Mouse (Mus musculus) kidney, adult 9 months (tissue): ENCODE results near the gene Pitpnc1.

Experiments used
- DNase-seq: peaks from one replicate; pipeline ENCODE4 v3.0.0; 2022

Pitpnc1 gene

DNA sequence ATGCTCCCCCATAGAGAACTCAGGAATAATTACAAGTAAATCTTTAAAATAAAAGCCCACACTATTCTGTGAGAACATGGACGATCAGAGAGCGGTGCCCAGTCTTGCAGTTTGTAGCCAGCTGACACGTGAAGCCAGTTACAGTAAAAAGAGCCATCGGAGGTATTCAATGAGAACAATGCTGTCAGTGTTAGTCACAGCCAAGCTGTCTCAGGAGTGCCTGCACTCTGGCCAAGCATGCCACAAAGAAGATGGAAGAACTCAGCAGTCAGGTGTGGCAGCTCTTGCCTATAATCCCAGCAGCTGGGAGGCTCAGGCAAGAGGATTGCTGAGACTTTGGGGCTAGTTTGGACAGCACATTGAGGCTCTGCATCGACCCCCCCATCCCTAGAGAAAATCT lies 111.8 kb downstream of the Pitpnc1 start:
- no peak for DNase-seq

DNA sequence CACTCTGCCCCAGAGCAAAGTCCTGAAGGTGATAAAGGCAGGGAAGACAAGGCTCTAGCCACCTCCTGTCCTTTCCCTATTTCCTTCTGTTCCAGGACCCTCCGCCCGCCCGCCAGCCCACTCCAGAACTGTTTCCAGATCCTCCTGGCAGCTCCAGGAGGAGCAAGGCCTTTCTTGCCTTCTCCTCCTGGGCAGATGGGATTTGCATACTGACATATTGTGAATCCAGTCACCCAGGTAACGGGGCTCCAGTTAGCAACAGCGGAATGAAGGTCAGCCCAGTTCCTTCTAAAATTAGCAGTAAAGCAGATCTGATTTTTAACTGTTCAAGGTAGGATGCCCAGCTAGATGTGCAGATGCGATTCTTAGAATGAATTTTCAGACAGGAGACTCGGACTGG lies 114.3 kb downstream of the Pitpnc1 start:
- DNase-seq: no peak

DNA sequence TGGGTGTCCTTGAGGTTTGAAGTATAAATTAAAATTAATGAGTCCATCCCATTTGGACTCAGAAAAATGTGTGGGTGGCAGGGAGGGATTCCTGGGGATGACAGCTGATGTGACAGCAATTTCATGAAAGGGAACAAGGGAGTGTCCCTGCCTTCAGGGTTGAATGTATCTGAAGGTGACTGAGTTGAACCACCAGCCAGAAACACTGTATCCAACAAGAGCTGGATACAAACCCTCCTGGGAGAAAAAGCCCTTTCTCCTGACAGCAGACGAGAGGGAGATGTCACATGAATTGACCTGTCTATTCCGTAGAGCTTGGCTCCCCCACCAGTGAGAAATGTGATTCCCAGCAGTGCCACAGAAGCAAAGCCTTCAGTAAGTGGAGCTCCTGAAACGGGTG lies 115.0 kb downstream of the Pitpnc1 start:
- DNase-seq: no peak

DNA sequence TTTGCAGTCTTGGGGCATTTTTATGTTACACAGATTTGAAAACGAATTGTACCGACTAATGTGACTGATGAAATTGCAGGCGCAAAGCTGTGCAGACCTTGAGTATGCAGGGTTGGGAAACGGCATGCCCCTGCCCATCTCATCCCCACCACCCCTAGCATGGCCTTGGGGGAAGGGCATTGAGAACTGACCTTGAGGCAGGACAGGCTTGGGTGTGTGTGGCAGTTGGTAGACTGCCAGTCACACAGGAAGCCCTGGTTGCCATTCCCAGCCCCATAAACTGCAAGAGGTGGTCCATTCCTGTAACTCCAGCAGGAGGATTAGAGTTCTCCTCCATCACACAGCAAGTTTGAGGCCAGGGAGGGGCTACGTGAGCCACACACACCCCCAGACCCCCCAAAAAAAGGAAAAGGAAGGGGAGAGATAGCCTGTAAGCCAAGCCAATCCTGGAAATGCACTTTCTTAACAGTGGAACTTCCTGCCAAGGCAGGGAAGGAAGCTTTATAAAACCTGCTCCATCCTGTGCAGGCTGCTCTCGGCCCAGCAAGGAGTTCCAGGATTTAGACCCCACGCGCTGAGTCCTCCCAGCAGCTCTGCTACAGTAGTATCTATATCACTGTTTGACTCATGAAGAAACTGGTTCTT lies 115.9 kb downstream of the Pitpnc1 start:
- no peak for DNase-seq

DNA sequence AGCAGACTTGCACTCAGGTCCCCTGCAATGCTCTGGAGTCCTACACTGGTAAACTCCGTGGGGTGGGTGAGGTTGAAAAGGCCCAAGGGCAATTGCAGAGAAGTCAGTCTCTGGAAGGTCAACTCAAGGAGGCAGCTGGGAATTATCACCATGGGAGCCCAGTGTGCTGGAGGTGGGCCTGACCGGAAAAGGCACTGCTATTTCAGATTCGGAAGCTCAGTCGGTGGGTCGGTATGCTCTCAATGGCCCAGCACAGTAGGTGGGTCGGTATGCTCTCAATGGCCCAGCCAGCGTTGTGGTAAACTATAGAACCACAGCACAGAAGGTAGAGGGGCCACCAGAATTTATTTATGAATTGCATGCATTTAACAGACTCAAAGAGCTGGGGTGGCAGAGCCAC lies 117.9 kb downstream of the Pitpnc1 start:
- DNase-seq: no peak

DNA sequence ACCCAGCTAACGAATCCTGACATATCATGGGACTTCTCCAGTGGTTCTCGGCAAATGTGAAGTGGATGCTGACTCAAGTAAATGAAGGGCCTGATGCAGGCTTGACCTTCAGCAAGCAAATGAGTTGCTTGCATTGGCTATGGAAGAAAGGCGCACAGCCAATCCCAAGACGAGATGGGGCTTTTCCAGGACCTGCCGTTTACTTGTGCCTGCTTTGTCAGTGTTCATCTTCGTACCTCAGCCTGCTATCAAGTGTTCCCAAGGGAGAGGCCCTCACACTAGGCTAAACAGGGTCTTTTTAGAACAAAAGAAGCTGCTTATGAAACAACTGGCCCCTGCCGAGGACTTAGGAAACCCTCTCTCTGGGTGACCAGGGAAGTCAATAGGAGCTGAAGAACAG lies 120.7 kb downstream of the Pitpnc1 start:
- DNase-seq: no peak

DNA sequence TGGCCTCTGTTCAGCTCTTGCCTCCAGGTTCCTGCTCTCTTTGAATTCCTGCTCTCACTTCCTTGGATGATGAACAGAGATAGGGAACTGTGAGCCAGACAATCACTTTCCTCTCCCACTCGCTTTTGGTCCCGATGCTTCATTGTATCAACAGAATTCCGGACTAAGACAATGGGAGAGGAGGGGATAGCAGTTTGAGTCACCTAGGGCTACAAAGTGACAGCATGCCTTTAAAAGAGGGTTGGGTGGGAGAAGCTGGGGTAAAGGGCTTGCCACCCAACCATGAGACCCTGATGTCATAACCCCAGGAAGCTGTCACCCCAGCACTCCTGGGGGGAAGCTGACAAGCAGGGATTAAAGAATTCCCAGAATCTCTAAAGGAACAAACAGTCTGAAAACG lies 127.5 kb downstream of the Pitpnc1 start:
- DNase-seq: no peak

DNA sequence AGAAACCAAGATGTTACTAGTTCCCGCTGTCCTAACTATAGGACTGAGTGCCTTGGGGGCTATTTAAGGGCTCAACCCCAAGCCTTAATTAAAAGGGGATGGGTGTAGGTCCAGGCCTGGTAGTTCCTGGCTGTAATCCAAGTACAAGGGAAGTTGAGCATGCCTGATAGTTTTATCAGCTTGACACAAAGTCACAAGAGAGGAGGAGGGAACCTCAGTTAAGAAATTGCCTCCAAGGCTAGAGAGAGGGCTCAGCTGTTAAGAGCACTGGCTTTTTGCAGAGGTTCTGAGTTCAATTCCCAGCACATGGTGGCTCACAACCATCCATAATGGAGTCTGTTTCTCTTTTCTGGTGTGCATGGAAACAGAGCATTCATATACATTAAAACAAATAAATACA lies 128.1 kb downstream of the Pitpnc1 start:
- no peak for DNase-seq

DNA sequence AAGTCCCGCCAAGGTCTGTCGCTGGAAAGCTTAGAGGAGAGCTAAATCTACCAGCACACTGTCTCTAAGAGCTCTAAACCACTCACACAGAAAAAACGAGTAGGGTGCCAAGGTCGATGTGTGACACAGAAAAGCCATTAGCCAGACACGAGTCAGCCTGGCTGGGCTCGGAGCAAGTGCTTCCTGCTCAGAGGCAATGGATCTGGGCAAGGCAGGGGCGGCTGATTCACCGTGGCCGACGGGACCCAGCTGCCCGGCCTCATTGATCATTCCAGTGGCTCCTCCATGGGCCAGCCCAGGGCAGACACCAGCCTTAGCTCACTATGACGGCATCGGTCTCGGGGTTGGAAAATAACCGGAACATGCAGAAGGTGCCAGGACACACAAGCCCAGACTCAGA lies 129.2 kb downstream of the Pitpnc1 start:
- DNase-seq: peak; percentile 74

DNA sequence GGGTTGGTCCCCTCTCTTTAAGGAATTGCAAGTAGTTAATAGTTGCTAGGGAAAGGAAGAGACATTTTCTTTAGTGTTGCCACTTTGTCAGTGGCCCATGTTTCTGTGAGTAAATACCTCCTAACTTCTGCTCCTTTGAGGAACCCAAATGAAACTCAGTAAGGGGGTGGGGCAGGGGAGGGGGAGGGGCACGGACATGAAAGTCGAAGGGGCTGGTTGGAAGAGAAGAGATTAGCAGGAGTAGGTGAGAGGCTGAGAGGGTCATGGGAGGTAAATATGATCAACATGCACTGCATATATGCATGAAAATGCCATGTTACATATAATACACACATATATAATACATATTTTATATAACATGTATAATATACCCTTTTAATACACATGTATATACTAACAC lies 129.7 kb downstream of the Pitpnc1 start:
- DNase-seq: no peak

DNA sequence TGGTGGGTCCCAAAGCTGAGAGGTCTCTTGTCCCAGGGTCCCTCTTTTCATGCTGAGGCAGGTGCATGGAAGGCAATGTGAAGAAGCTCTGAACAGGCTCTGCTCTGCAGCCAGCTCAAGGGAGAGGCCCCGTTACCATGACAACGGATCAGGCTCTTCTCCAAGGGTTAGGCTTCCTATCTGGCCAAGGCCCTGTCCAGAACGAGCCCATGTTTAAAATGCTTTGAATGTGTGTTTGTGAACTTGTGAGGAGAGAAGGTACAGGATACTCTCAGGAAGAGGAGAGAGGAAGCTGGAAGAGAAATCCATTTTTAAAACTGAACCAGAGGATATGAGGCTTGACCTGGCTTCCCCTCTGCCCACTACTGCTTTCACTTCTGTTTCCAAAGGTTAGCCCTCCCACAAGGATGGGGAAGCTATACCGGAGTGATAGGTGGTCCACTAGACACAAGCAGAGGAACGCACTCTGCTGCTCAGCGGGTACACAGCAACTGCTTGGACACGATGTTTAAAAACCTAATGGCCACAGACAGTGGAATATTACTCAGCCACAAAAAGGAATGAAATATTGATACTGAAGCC lies 131.2 kb downstream of the Pitpnc1 start:
- DNase-seq: peak; percentile 50

DNA sequence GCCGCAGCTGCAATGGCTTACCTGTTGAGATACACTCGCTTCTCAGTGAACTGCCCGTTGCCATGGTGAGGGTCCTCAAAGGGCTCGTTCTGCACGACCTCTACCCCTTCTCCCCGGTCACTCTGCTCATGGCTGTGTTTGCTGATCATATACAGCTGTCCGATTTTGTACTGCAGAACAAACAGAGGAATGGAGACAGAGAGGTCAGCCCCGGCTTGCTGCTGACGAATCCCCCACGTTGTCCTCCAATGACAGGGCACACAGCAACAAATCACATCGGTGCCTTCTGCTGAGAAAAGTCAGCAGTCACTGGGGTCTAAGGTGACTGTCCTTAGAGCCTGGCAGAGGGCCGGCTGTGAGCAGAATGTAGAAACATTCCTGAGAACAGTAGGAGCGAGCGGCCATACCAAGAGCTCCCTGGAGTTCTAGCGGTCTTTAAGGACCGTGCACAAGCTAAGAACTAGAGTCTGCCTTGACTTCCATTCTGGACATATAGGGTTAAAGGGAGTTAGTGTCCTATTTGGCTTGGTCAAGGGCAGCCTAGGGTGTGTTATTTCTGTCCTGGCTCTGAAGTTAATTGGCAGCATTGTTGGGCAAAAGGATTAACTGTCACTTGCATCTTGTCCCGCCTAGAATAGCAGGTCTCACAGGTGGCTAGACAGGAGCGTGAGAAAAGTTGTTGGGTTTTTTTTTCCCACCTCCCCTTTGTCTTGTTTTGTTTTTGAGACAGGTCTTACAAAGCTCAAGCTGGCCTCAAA lies 132.9 kb downstream of the Pitpnc1 start:
- DNase-seq: no peak

DNA sequence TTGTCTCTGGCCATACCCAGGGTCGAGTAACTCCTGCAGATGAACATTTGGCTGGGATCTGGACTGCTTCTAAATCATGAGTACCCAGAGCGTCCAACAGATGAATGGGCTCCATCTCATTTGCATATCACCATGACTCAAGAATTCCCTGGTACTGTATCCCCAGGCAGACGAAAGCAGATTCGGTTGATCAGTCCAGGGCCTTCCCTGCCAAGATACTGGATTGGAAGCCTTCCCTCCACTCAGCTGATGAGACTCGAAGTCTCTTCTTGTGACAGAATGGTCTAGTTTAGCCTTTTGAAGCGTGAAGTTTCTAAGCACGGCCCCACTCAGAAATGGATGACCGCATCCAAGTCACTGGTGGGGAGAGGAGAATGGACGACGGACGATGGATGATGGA lies 134.7 kb downstream of the Pitpnc1 start:
- DNase-seq: peak; percentile 27

DNA sequence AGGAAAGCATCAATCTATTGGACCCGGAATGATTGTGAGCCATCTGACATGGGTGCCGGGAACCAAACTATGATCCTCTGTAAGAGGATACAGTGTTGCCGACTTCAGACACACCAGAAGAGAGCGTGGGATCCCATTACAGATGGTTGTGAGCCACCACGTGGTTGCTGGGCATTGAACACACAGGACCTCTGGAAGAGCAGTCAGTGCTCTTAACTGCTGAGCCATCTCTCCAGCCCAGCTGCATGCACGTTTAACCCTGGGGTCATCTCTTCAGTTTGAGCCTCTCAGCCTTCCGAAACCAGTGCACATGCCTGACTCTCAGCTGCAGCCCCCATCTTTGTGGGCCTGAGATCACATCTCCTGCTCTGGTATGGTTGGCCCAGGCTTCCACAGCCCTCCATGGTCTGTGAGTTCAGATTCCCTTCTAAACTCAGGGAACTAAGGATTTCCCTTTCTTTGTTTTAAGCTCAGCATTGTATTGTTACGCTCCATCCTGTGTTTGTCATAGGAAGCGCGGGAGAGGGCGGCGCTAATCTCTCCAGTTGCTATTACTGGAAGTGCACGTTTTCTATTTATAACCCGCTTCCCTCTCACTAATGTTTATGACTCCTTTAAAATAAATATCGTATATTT lies 135.5 kb downstream of the Pitpnc1 start:
- peak; percentile 53 for DNase-seq

DNA sequence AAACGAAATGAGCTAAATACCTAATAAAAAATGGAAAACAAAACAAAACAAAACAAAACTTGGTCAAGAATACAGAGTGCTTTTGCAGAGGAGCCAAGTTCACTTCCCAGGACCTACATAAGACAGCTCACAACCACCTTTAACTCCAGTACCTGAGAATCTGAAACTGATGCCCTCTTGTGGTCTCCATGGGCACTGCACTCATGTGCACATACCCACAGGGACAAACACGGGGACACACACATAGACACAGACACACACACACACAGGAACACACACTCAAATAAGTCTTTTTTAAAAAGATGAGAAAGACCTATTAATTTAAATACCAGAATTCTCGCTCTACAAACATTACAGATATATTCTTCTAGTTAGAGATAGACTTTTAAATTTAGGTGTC lies 137.6 kb downstream of the Pitpnc1 start:
- DNase-seq: no peak

DNA sequence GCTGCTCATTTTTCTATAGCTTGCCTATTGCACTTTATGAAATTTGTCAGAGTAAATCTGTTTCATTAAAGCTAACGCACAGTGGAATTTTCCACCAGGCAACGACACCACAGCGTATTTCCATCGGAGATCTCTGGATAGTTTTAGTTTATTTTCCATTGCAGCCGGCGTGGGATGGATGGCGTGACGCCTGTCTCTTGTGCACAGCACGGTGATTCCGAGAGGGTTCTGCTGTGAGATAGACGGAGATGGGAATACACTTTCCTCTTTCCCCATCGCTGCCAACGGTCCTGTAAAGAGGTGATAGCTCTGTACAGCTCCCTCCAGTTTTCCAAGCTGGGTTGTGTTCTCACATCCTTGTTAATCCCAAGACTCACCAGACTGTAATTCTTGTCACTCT lies 138.2 kb downstream of the Pitpnc1 start:
- DNase-seq: no peak

DNA sequence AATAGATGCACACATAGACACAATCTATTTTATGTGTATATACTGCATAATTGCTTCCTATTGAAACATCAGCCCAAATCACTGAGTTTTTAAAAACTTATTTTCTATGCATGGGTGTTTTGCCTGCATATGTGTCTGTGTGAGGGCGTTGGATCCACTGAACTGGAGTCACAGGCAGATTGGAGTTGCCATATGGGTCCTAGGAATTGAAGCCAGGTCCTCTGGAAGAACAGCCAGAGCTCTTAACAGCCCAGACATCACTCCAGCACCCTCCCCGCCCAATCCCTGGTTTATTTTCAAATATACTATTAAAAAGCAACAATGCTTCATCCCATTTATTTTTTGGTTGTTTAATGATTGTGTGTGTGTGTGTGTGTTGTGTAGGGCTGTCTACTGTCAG lies 139.1 kb downstream of the Pitpnc1 start:
- DNase-seq: no peak

DNA sequence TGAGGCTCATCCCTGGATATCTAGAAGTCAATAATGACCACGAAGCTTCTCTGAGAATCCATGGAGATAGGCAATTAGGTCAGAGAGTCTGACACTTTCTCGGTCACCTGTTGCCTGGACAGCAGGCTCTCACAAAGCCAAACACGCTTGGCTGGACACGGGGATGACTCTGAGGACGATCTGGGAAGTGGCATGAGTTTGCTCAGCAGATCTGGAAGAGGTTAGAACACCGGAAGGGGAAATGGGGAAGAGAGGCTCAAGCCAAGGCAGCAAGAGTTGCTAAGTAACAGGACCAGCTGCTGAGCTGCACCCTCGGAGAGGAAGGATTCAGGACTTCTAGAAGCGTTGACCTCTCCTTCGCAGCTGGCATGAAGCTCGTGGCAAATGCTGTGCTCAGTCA lies 143.2 kb downstream of the Pitpnc1 start:
- DNase-seq: no peak

DNA sequence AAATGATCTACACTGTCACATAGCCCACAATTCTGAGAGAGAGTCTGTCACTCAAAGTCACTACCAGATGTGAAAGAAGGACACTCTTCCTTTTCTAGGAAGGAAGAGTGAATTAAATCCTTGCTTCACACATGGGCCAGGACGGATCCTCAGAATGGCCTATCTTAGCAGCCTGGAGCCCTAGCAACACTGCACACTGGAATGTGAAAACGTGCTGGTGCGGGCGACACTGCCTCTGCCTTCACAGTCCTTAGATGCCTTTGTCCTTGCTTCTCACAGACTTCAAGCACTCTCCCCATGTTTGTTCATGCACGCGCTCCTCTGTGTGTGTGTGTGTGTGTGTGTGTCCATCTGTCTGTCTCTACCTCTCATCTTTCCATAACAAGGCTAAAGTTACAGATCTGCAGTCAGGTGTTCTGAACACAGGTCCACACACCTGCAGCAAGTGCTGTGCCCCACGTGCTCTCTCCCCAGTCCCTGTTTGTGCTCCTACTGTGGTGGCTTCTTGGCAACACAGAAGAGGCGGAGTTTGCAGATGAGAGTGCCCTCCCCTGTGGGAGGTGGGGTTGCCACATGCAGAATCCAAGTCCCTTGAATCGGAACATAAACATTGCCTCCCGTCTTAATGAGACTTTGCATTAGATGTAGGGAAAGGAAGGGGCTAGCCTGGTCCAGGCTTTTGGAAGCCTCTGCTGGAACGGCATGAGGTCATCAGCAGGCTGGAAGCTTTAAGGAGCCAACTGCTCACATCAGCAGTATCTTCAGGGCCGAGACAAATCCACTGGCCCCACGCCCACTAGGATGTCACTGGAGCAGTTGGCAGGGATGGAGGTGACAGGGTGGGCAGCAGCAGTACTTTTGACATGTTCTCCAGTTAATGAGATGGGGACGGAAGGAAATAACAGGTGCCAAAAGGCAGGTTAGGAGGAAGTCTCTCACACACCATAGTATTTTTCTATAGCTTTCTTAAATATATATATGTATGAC lies 144.5 kb downstream of the Pitpnc1 start:
- DNase-seq: no peak

DNA sequence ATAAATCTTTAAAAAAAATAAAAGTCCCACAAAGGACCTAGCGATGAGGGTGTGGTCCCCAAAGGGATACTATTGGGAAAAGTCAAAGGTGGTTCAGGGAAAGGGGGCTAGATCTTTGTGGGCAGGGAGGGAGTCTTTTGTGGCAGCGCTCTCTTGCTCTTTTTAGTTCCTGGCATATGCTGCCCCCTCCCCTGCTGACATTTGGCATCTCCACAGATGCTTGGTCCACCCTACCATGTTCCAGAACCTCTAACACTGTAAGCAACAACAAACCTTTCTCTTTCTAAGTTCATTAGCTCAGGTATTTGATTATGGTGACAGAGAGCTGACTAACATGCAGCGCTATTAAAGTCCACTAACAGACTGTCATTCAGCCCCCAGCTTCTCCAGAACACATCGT lies 145.3 kb downstream of the Pitpnc1 start:
- no peak for DNase-seq

DNA sequence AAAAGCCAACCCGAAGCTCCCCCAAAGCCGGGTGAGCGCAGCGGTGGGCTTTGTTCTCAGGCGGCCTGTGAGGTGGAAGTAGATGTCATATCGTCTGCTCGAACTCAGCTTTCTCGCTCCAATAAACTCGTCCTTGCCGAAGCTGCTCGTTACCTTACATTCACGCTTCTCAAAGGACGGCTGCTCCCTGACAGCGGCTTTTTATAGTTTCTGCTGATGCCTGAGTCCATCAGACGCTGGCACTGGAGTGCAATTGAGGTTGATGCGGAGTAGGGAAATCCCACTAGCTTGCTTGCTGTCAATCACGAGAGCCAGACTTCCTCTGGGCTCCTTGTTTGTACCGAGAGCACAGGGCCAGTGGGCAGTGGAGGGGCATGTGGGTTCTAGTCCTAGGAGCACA lies 147.3 kb downstream of the Pitpnc1 start:
- no peak for DNase-seq

DNA sequence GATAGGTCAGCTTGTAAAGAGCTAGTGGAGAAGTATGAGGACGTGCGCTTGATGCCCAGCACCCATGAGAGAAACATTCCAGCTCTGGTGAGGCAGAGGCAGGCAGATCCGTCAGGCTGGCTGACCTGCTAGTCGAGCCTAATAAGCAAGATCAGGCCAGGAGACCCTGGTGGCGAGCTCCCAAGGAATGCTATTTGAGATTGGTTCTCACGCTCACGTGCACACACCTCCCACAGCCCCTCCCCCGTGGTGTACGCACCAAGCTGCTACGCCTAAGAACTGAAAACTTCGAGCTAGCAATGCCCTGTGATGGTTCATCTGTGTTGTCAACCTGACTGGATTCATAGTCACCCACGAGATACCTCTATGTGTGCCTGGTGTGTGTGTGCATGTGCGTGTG lies 148.3 kb downstream of the Pitpnc1 start:
- no peak for DNase-seq

DNA sequence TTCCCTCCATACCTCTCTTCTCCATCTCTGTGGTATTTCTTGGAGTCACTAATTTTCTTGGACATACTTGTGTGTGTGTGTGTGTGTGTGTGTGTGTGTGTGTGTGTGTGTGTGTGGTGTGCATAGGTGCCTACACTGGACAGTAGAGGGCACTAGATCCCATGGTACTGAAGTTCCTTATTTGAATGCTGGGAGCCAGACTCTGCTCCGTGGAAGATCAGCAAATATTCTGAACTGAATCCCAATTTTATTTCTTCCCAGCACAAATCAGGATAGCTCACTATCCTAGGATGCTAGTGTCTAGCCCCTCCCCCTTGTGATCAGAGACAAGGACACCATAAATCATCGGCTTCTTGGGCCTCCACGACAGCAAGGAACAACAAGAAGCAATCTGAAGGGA lies 148.7 kb downstream of the Pitpnc1 start:
- no peak for DNase-seq
